Mouse (Mus musculus) ES-CJ7 (cell line): ENCODE results near the gene Zfp672.

Experiments
- DNase-seq: peaks from one replicate; pipeline ENCODE4 v3.0.0; 2011; ENCODE audit warnings: low read depth, low spot score

The Zfp672 gene

DNA sequence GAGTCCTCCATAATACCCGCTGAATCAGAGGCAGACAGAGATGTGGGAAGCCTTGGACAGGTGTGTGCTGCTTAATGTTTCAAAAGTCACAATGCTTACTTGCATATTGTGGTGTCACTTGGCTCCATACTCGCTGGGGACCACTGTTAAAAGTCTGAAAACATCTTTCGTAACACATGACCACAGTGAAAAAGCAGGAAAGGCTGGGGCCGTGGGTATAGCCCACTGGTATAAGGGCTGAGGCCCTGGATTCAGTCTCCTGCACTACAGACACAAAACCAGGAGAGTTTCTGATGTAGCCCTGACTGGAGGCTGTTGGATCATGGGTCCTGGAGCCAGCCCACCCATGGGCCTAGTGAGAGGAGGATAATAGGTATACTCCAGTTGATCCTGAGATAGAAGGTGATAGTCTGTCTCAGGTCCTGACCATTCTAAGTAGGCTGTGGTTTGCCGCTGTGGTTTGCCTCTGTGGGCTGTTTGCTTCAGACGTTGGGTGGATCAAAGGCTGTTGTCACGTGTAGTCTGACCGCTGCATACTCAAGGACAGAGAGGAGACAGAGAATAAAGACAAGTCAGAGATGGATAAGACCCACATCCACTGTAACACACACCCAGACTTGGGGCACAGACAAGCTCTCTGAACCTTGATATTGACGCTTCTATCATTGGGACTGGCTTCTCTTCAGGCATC is 40.0 kb downstream of the Zfp672 start:
- DNase-seq = peak; percentile 28

- DNase-seq = no peak
These were observed 47.6 kb downstream of the Zfp672 start for GRCm38 (mm10) chr11:58282518-58282917.

DNA sequence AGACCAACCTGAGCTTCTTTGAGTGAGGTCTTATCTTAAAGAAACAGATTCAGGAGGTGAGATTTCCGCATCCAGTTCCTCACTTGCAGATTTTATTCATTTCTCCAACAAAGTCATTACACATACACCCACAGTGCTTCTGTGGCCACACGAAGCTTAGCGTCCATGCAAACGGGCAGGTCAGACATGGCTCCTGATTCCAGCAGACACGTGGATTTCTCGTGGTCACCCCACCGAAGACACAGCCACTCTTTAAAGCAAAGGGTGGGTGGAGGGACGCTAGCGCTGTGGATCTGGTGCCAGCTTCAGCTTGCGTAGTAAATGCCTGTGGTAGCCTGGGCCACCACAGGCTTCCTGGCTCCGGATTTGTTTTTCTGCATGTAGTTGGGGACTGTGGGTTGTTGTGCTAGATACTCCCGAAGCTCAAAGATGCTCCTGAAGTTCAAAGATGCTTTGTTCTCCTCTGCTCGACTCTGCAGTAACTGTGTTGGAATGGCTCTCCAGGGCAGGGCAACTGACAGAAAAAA is 48.1 kb downstream of the Zfp672 start:
- DNase-seq = no peak

- DNase-seq = no peak
These were observed 54.4 kb downstream of the Zfp672 start for GRCm38 (mm10) chr11:58275756-58276155.

- DNase-seq = no peak
These were observed 55.6 kb downstream of the Zfp672 start, which contains the start of gene 4930438A08Rik for GRCm38 (mm10) chr11:58274572-58274971. TSS of gene 4930438A08Rik (plus strand) at chr11:58274799.

DNA sequence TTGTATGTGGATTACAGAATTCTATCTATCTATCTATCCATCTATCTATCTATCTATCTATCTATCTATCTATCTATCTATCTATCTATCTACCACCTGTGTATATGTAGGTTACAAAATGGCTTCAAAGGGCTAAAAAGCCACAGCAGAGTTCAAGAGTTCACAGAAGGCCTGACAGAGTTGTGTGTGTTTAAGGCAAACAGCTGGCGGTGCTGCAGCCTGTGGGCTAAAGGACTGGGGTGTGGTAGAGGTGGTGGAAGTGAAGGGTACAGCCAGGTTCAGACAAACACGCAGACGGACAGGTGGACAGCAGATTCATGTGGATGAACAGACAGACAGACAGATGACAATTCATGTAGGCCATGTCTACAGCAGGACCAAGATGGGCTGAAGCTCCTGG is 61.9 kb downstream of the Zfp672 start:
- no peak for DNase-seq
